Mouse (Mus musculus) heart, adult 2 months (tissue): ENCODE results near the gene Zfhx3.

ENCODE experiments used
- CTCF ChIP-seq: fragments of 200-600 bp; IDR thresholded peaks from 2 replicates; pipeline ENCODE4 v1.8.1; 2022; ENCODE audit warnings: antibody characterized with exemption, mild to moderate bottlenecking, moderate library complexity
- POLR2A ChIP-seq: fragments of 200-500 bp; IDR thresholded peaks from 2 replicates; pipeline ENCODE4 v1.6.1; 2011; ENCODE audit warnings: mild to moderate bottlenecking, low read depth, low read length, control low read depth; ENCODE audit not compliant: insufficient read depth

DNA sequence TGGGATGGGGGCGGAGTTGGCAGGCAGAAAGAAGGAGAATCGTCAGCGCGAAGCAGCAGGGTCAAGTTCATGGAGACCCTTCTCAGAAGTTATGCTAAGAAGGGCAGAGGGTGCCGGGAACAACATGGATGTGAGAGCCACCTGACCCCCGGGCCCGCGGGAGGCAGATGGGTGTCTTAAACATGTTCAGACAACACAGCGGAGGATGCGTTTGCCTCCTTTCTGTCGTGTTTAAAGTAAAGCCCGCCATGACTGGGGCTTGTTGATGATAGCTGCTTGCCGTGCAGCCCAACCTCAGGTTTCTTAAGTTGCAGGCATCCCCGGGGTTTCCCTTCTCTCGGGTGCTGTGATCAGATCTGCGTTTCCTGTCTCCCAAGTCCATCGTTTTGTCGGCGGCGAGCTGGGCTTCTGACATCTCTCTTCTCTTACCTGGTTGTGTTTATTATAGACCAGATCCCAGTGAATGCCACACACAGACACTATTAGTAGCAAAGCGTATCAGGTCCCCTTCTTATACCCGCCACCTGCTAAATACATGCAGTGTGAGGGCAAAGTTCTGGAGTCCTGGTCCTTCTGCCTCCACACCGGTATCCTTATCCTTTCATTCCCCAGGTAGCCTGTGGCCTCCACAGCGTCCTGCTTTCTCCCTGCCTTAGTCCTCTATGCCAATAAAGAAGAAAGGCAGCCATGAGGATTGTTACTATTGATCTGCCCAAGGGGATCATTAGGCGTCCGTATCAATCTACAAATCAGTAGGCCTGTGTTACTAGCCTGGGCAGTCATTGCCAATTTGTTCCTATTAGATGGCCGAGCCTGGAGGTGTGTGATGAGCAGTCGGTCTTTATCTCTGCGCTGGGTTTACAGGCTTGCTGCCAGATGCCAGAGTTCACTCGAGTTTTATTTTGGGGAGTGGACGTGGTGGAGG is 2.5 kb downstream of the Zfhx3 start:
- TF ChIP-seq CTCF (no peak), POLR2A (no peak)
